Mouse (Mus musculus) gastrocnemius, adult 8-10 months (tissue): Measurements from ENCODE around the gene Gjc2. TPM values are rescaled to one million over a fixed set of nuclear protein-coding genes. Genes with fewer than 3 reads are reported as not detected.
"Not testable (repeated sequence)": the region's sequence is repeated elsewhere in the genome, so short reads cannot be mapped to it uniquely, and the experiment has no call there.

Experiments used
- DNase-seq, 2 experiments: peaks; one replicate each; pipeline ENCODE4 v3.0.0; 2022; ENCODE audit warnings: low spot score in 2 of 2
- total RNA-seq, 4 experiments: library from RNA; stranded (reverse); gene quantifications; 2 replicates each; pipeline ENCODE4 v1.2.4; 2022

Gene Gjc2
- total RNA-seq = under 1 TPM in 1 of 4 experiments, not detected in 3; 0.16 TPM

DNA sequence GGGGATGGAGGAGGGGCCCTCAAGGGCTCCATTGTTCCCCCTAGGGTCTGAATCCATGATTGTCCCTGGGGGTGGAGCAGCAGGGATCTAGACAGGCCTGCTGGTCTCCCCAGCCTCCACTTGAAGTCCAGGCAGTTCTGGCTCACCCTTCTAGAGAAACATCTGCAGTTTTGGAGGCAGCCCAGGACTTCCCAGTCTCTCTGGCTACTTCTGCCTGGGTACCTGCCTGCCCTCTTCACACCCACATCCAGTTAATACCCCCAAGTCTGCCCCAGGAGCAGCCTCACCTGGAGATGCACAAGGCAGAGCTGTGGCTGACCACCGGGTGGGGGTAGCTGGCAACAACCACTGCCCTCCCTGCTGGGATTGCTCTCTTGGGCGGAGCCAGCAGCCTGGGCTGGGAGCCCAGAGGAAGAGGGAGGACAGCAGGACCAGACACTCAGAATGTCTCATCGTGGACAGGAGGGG is at the start of gene Gjc2:
TSS of gene Gjc2 (minus strand) at position 350 of the 468 bp plus-strand sequence.
- DNase-seq = peak; percentile 43 to 60

DNA sequence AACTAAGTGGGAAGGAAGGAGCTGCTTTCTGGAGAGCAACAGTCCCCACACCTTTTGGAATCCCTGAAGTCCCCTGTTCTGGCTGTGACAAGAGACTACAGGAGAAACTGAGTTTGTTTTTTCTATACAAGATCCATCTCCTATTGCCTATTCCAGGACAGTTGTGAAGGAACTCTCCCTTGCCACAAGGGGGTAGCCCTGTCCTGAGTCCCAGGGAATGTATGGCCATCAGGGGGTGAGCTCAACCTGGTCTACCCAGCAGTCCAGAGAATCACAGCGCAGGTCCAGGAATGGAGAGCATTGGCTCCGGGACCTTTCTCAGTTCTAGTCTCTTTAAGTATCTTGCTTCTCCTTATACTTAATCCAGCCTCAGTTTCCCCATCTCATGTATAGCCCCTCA is 49.8 kb upstream of the Gjc2 start:
- no peak for DNase-seq

DNA sequence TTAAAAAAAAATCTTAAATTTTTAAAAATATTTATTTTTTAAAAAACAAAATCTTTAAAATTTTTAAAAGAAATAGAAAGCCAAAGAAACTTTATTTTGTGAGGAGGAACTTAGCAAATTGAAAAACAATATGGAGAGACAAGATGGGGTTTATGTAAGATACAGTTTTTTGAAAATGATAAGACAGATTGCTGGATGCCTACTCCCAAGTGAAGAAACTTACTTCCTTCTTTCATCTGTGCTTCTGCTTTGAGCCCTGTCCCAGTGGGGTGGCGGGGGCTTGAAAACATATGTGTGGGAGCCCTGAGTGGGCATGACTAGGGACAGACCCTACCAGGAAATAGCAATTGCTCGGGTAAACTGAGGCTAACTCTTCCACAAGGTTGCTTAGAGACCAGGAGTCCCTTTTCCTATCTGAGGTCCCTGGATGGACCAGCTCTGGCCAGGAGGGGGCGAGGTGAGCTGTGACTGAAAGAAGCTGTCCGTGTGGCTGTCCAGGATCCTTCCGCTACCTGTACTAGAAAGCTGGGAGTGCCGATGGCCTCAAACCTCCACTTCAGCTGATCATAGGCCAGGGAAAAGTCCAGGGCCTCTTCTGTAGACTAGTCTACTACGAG is 47.2 kb upstream of the Gjc2 start:
- peak in 1 of 2 experiments; percentile 36 for DNase-seq

DNA sequence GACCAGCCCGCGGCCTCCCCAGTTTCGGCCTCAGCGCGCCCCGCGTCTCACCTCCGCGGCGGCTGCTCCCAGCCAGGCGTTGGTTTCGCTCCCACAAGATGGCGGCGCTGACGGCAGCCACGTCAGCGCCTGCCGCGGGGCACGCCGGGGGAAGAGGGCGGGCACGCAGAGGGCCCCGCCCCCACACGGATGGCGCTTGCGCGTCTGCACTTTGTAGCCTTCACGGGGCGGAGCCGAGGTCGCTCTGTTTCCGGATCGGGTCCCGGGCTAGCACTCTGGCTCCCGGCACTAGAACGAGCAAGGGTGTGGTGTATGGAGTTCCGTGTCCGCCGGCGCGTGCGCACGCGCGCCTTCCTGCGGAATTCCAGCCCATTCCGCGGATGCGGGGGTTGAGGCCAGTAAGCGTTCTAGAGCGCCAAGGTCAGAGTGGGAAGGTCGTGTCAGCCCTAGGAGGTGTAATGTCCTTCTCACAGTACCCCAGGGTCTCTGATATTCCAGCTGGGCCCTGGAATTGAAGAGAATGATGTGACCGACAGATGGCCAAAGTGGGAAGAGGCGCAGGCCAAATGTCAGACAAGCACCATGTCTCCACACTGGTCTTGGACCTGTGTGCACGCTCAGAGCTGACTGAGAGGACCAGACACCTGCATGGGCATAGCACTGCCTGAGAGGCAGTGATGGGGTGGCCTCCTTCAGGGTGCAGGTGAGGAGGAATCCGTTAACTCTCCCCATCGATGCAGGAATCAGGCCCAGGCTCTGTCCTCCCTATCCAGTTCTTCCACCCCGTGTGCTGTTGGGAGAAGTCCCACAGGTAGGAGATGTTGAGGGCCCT is 45.3 kb upstream of the Gjc2 start, which contains the start of gene Arf1:
TSS of gene Arf1 (minus strand) at position 149 of the 832 bp plus-strand sequence.
- DNase-seq = peak; percentile 94 to 95

DNA sequence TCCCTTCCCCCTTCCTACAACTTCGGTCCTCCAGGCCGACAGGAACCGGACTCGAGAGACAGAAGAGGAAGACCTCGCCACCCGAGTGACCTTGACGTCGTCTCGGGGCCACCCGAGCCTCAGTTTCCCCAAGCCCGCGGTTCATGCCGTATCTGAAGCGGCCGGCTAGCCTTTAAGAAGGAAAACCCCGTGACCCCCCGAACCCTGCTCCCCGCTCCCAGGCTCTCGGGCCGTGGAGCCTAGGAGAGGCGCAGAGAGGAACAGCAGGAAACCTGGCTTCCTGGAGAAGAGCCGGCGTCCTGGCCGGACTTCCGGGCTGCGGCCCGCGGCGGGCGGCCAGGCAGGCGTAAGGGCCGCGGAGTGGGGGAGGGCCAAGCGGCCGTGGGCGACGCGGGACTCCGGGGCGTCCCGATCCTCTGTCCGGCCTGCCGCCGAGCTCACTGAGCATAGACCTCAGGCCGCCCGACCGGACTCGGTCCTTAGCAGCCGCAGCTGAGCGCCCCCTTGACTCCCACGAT is 44.6 kb upstream of the Gjc2 start:
- DNase-seq = peak in 1 of 2 experiments; percentile 27

DNA sequence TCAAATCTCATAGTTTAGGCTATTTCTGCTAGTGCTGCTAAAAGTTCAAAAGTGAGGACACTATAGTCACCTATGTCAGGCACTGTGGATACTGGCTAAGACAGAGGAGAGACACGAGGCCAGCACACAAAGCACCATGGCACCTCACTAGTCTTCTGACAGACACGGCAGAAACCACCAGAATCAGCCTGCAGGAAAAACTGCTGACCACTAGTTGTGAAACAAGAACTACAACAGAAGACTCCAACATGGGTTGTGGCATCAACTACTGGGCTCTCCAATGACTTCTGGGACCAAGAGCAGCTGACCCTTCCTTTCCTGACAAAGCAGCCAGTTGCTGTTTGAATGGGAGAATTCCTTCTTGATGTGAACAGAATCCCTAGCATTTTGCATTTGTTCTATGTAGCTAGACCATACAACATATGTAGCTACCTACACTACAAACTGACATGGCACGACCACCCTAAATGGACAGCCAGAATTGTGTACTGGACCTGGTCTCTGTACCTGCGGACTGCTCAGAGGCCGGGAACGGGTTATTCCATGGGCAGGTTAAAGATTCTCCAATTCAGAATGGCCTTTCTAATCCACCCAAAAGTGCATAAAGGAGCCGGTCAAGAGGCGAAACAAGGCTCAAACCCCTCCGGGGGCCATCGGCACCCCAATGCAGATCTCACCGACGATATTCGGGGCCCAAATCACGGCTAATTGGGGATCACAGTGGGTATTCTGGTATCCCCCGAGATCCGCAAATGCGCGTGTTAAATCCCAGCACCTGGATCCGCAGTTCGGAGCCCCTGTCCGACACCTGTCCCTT is 44.0 kb upstream of the Gjc2 start:
- DNase-seq = no peak

DNA sequence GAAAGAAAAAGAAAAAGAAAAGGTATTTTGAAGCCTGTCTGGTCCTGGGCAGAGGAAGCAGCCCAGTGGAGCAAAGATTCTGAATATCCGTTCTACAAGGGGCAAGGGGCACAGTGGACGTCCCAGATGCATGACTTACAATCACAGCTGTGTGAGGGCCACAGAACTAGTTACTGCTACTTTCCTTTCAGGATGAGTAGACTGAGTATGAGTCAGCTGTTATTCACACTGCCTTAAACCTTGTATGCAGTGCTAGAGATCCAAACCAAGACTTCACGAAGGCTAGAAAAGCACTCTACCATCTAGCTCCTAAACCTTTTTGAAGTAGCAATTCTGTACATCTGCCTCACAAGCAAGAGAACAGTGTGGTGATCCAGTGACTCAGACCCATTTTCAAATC is 43.2 kb upstream of the Gjc2 start:
- DNase-seq = no peak

DNA sequence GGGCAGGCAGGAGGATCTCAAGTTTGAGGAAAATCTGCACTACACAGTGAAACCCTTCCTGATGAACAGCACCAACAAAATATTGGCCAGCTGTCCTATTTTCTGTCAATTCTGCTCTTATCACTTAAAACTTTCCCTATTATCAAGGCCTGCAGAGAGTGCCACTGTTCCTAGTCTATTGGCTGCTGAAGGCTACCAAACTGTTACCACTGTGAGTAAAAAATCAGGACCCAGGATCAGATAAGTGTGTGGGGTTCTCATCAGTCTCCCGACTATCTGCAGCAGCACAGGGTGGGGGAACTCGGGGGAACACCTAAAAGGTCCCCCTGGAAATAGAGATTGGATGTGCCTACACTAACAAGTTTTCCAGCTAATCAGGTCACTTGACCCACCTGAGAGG is 42.2 kb upstream of the Gjc2 start:
- DNase-seq = no peak

DNA sequence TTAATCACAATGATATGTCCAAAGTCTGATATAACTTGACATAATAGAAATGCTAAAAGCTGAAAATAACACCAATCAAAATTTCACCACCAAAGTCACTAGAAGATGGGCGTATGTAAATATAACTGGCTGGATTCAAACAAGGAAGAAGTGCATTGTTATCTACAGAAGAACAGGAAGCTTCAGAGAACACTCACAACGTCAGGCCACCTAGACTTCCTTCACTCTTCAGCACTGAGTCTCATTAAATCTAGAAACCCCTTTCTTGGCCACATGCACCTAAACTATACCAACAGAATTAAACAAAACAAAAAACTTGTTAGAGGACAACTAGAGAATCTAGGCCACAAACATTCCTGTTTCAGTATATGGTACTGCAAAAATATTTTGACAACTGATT is 41.5 kb upstream of the Gjc2 start:
- DNase-seq = no peak

DNA sequence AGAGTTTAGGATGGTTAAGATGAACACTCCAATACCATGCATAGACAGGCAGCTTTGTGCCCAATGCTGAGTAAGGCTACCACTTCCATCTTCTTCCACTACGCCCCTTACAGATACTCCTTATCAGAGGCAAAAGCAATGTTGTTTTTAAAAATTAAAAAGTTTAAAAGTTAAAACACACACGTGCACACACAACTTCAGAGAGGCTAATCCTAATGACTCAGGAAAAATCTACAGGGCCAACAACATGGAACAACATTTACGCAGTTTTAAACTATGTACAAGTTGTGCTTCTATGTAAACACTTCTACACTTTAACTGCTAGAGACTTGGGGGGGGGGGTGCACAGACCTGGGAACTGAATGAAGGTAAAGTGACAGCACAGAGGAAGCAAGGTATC is 41.0 kb upstream of the Gjc2 start:
- no peak for DNase-seq

DNA sequence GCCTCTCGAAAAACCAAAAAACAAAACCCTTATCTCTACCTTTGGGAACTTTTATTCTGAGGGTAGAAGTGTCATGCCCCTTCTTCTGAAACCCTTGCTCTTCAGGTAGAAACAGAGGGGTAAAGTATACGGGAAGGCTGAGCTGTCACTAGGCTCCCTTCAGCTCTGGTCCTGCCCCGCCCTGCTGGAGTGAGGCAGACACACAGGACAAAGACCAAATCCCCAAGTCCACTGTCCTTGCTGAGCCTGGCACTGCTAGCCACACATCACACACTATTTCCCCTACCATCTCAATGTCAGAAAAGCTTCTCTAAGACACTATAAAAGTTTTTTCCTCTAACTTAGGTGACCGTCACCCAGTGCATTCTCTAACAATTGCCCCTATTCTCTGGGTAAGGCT is 39.3 kb upstream of the Gjc2 start:
- DNase-seq = no peak

DNA sequence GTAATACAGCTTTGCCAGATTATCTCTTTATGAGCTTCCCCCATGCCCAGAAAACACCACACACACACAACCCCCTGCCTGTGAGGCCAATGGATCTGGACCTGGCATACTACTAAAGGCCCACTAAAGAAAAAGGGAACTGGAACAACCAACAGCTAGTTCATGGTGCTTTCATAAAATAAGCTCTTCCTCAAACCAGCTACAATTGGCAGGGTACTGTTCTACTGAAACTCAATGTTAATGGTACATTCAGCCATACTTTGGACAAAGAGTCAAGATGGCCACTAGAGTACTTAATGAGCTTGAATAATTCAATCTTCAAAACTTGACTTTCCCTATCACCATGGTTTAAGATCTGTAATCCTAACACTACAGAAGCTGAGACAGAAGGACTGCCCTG is 38.6 kb upstream of the Gjc2 start:
- no peak for DNase-seq

DNA sequence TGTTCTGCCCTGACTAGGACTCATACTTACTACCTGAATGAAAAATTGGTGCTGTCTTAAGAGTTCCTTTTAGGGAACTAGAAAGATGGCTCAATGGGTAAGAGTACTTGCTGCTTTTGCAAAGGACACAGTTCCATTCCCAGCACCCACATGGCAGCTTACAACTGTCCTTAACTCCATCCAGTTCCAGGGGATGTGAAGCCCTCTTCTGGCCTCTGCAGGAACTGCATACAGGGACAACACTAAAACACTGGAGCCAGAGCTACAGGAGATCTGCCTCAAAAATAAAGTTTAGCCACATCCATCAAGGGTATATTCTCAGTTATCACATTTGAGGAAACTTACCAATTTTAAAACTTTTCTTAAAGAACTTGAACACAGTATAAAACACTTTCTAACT is 36.1 kb upstream of the Gjc2 start:
- DNase-seq = no peak

DNA sequence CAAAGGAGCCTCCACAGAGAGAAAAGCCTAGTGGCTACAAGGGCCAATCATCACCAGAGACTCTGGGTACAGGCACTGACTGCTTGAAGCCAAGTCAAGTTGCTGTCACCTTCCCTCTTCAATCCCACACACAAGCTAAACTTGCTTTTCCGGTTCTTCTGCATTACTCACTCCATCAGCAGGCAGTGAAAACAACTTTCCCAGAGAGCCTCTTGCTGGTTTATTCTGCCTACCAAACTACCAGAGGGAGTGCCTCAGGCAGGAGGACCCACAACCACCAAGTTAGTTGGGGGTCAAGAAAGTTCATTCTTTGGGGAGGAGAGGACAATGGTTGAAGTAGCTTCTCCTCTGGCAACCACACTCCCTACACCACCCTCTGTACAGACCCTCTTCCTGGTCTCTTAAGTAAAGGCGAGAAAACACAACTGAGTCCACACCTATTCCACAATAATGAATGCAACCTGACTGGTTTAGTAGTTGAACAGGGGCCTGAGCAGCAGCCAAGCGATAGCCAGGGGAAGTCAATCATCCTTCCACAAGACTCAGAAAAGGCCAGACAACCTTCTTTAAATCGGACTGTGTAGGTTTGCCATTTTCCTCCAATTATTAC is 35.5 kb upstream of the Gjc2 start:
- DNase-seq = no peak

DNA sequence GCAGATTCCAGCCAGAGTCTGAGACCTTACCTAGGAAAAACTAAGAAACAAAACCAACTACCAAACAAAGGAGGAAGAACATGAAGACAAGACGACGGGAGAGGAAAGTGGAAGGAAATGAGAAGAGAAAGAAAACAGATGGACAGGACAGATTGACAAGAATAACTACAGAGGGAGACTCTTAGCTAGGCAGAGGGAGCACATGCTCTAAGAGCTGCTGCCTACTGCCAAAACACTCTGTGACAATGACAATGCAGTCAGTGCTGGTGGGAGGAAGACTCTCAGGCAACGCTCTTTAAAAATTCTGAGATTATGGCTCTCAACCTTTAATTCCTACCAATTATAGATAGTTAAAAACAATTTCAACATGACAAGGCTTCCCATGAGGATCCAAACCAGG is 33.9 kb upstream of the Gjc2 start:
- DNase-seq = no peak

DNA sequence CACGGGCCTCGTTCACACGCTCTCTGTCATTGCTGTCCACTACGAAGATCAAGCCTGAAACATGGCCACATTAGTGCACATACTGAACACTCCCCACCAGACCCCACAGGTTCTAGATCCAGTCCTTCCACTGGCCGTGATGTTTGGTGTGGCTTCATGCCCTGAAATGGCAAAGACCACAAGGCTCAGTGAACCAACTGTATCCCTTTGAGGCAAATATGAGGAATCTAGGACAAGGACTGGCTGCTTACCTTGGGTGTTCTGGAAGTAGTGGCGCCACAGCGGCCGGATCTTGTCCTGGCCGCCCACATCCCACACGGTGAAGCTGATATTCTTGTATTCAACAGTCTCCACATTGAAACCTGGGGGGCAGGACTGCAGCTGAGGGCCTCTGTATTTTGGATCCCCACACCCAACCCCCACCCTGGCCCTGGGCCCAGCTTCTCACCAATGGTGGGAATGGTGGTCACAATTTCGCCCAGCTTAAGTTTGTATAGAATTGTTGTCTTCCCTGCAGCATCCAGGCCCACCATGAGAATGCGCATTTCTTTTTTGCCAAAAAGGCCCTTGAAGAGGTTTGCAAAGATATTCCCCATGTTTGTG is 30.0 kb upstream of the Gjc2 start:
- no peak for DNase-seq

DNA sequence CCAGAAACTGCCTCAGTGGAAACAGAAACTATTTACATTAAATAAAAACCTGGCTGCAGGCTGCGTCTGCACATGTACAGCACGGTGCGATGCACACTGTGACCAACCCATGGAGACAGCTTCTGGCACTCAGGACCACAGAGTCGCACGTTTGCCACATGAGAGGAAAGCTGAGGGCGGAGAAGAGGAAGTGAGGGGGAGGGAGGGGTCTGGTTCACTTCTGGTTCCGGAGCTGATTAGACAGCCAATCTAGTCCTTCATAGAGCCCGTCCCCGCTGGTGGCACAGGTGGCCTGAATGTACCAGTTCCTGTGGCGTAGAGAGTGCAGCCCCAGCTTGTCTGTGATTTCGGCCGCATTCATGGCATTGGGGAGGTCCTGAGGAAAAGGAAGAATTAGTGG is 29.3 kb upstream of the Gjc2 start:
- DNase-seq = not testable (repeated sequence)

DNA sequence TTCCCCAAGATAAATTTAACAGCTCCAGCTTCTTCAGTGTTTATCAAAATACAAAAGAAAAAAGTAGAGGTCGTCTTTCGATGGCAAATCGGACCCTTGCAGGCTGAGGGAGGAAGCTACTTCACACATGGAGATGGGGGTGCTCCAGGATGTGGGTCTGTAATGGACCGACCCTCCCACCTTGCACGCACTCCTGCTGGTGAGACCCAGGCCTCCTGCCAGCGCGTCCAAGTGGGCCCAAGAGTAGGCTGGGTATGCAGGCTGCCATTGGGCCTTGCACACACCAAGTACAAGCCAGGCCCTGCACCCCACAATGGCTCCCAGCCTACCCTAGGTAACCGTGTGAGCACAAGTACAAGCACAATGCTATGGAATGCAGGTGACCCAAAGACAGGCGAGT is 28.5 kb upstream of the Gjc2 start:
- DNase-seq = not testable (repeated sequence)

DNA sequence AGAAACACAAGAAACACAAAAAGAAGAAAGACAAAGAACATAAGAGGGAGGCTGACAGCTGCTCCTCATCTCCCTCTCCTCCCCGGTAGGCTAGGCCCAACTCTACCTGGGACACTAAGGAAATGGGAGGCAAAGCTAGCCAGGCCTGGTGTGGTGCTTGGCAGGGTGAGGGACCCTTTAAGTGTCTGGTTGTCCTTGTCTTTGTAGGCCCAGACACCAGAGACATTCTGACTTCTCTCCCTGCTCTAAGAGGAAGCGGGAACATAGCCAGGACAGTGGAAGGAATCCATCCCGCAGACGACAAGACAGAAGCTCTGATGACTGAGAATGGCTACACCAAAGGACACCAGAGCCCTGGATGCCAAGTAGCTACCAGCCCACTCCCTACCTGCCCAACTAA is 27.0 kb upstream of the Gjc2 start:
- no peak for DNase-seq

DNA sequence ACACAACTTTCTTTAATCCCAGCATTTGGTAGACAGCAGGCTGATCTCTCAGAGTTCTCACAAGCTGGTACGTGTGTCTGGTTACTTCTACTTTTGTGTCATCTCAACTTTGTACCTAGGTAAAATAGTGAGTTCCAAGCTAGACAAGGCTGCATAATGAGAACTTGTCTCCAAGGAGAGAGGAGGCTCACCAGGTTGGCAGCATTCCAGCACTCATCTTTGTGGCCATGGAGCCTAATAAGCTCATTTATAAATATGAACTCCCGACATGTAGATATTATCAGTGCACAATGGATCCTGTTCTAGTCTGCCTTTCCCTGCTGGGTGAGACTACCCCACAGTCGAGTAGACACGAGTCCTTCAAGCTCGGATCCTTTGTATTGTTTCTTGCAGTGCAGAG is 26.6 kb upstream of the Gjc2 start:
- no peak for DNase-seq

DNA sequence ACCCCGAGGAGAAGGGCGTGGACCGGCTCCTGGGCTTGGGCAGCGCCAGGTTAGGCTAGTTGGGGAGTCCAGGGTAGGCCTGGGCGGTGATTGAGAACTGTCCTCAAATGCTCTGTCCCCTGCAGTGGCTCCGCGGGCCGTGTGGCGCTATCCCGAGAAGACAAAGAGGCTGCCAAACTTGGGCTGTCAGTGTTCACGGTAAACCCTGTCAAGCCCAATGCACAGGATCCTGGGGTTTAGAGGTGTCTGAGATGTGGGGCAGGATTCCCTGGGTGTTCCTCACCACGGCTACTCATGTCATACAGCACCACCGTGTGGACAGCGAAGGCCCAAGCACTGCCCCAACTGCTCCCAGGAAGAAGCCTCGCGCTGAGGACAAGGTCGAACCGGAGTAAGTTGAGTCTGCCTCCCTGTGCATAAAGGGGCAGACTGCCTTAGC is 26.0 kb upstream of the Gjc2 start:
- peak in 1 of 2 experiments; percentile 24 for DNase-seq
